Mouse (Mus musculus): ENCODE data around the gene Hoxd11. TPM values are rescaled to one million over a fixed set of nuclear protein-coding genes. Genes with fewer than 3 reads are reported as not detected.

Gene Hoxd11
- polyA plus RNA-seq, 1 experiment from 2014 or later, result not detected

GRCm38 (mm10) chr2:74703720-74704392 lies 24.5 kb downstream of the Hoxd11 start:
- no peak overlapping the region for H3K9ac ChIP-seq

GRCm38 (mm10) chr2:74704393-74704998 lies 25.1 kb downstream of the Hoxd11 start, which contains the start of gene Hoxd8:
Gene Hoxd8, plus strand, starts transcription at chr2:74704615.
- Histone ChIP-seq H3K27ac (peak within 1 kb of the TSS; percentile 53), H3K9me3 (no peaks in the 10 kb centered on the region), H3K9ac (peak within 1 kb of the TSS; percentile 53; the same call in 1 of the 2 replicates), H3K4me3 (peak within 1 kb of the TSS; percentile 37), H3K36me3 (no peaks in the 10 kb centered on the region), H3K4me2 (peak within 1 kb of the TSS; percentile 52), H3K4me1 (replicated peaks) (peaks cover 11% of the 10 kb centered on the region), H3K27me3 (peaks cover 96% of the 10 kb centered on the region)
- no peak for ATAC-seq (ENCODE audit: low FRiP score)
- under 1% methylated on average over 33 of the region's 52 CpGs for WGBS

More at GRCm38 (mm10) chr2:74703720-74704392, 24.5 kb downstream of the Hoxd11 start:
- Histone ChIP-seq H3K27me3 (peaks cover 96% of the 10 kb centered on the region), H3K4me3 (no peak overlapping the region), H3K4me2 (no peak overlapping the region), H3K9me3 (no peaks in the 10 kb centered on the region), H3K27ac (no peak overlapping the region), H3K36me3 (no peaks in the 10 kb centered on the region), H3K4me1 (replicated peaks) (peaks cover 11% of the 10 kb centered on the region)
- ATAC-seq (ENCODE audit: low FRiP score), result no peak
- 1% methylated on average over 26 of the region's 26 CpGs for WGBS

- WGBS, result under 1% methylated on average over 30 of the region's 66 CpGs
- no peak for ATAC-seq (ENCODE audit: low FRiP score)
- peak overlapping the region; percentile 53 for H3K27ac ChIP-seq
- no peaks in the 10 kb centered on the region for H3K9me3 ChIP-seq
- H3K4me1 ChIP-seq (replicated peaks), result peaks cover 11% of the 10 kb centered on the region
- peak overlapping the region; percentile 52 for H3K4me2 ChIP-seq
- peaks cover 96% of the 10 kb centered on the region for H3K27me3 ChIP-seq
- peak overlapping the region; percentile 53; the same call in 1 of the 2 replicates for H3K9ac ChIP-seq
- H3K4me3 ChIP-seq, result peak overlapping the region; percentile 37
- no peaks in the 10 kb centered on the region for H3K36me3 ChIP-seq
Observed at GRCm38 (mm10) chr2:74704999-74705466, 25.7 kb downstream of the Hoxd11 start.

- Histone ChIP-seq H3K4me3 (peak overlapping the region; percentile 37), H3K27me3 (peaks cover 96% of the 10 kb centered on the region), H3K4me2 (peak overlapping the region; percentile 52), H3K9me3 (no peaks in the 10 kb centered on the region), H3K4me1 (replicated peaks) (peaks cover 11% of the 10 kb centered on the region), H3K36me3 (no peaks in the 10 kb centered on the region), H3K9ac (peak overlapping the region; percentile 53; the same call in 1 of the 2 replicates), H3K27ac (peak overlapping the region; percentile 53)
- no peak for ATAC-seq (ENCODE audit: low FRiP score)
- WGBS, result 0% methylated on average over 39 of the region's 85 CpGs
Observed at GRCm38 (mm10) chr2:74705467-74706089, 26.2 kb downstream of the Hoxd11 start.

- Histone ChIP-seq H3K4me3 (peak overlapping the region; percentile 2; the same call in 1 of the 2 replicates), H3K9me3 (no peaks in the 10 kb centered on the region), H3K9ac (no peak overlapping the region), H3K4me1 (replicated peaks) (peaks cover 11% of the 10 kb centered on the region), H3K27ac (no peak overlapping the region), H3K4me2 (0 out of 2 replicates have a peak overlapping the region, but pooled peaks have one; percentile 11), H3K36me3 (no peaks in the 10 kb centered on the region), H3K27me3 (peaks cover 95% of the 10 kb centered on the region)
- no peak for ATAC-seq (ENCODE audit: low FRiP score)
- 3% methylated on average over 13 of the region's 13 CpGs for WGBS
Observed at GRCm38 (mm10) chr2:74706393-74706960, 27.1 kb downstream of the Hoxd11 start.

GRCm38 (mm10) chr2:74707599-74707998 lies 28.2 kb downstream of the Hoxd11 start:
- Histone ChIP-seq H3K4me2 (0 out of 2 replicates have a peak overlapping the region, but pooled peaks have one; percentile 4), H3K4me3 (peak overlapping the region; percentile 7; the same call in 1 of the 2 replicates), H3K9ac (no peak overlapping the region), H3K36me3 (no peaks in the 10 kb centered on the region), H3K9me3 (no peaks in the 10 kb centered on the region), H3K27ac (no peak overlapping the region), H3K4me1 (replicated peaks) (peaks cover 18% of the 10 kb centered on the region), H3K27me3 (peaks cover 97% of the 10 kb centered on the region)
- WGBS, result 9% methylated on average over 7 of the region's 7 CpGs
- ATAC-seq (ENCODE audit: low FRiP score), result no peak

- H3K9ac ChIP-seq, result no peak overlapping the region
- ATAC-seq (ENCODE audit: low FRiP score), result no peak
- peaks cover 18% of the 10 kb centered on the region for H3K4me1 ChIP-seq (replicated peaks)
- H3K4me2 ChIP-seq, result no peak overlapping the region
- no peaks in the 10 kb centered on the region for H3K36me3 ChIP-seq
- H3K4me3 ChIP-seq, result no peak overlapping the region
- peaks cover 96% of the 10 kb centered on the region for H3K27me3 ChIP-seq
- H3K9me3 ChIP-seq, result no peaks in the 10 kb centered on the region
- 7% methylated on average over 4 of the region's 4 CpGs for WGBS
- H3K27ac ChIP-seq, result no peak overlapping the region
Observed at GRCm38 (mm10) chr2:74708676-74709075, 29.3 kb downstream of the Hoxd11 start.

GRCm38 (mm10) chr2:74709465-74710419 lies 30.4 kb downstream of the Hoxd11 start:
- Histone ChIP-seq H3K27me3 (peaks cover 96% of the 10 kb centered on the region), H3K36me3 (no peaks in the 10 kb centered on the region), H3K27ac (no peak overlapping the region), H3K4me1 (replicated peaks) (peaks cover 18% of the 10 kb centered on the region), H3K9ac (no peak overlapping the region), H3K9me3 (no peaks in the 10 kb centered on the region), H3K4me2 (no peak overlapping the region), H3K4me3 (no peak overlapping the region)
- 4% methylated on average over 5 of the region's 5 CpGs for WGBS
- ATAC-seq (ENCODE audit: low FRiP score), result no peak

GRCm38 (mm10) chr2:74710929-74711543 lies 31.7 kb downstream of the Hoxd11 start:
- Histone ChIP-seq H3K9ac (no peak overlapping the region), H3K27ac (peak overlapping the region; percentile 40; the same call in 1 of the 2 replicates), H3K36me3 (no peaks in the 10 kb centered on the region), H3K4me1 (replicated peaks) (peaks cover 10% of the 10 kb centered on the region), H3K27me3 (peaks cover 96% of the 10 kb centered on the region), H3K4me2 (peak overlapping the region; percentile 27; the same call in 1 of the 2 replicates), H3K4me3 (peak overlapping the region; percentile 7; the same call in 1 of the 2 replicates), H3K9me3 (no peaks in the 10 kb centered on the region)
- WGBS, result 1% methylated on average over 16 of the region's 16 CpGs
- no peak for ATAC-seq (ENCODE audit: low FRiP score)

GRCm38 (mm10) chr2:74711721-74712621 lies 32.6 kb downstream of the Hoxd11 start, which contains the start of the genes Hoxd3 and Hoxd4:
Gene Hoxd3, plus strand, starts transcription at chr2:74711927.
Gene Hoxd4, plus strand, starts transcription at chr2:74711929.
- Histone ChIP-seq H3K9me3 (no peaks in the 10 kb centered on the region), H3K4me2 (peak within 1 kb of the TSS; percentile 38), H3K27me3 (peaks cover 96% of the 10 kb centered on the region), H3K36me3 (no peaks in the 10 kb centered on the region), H3K9ac (peak within 1 kb of the TSS; percentile 70), H3K27ac (peak within 1 kb of the TSS; percentile 84), H3K4me3 (peak within 1 kb of the TSS; percentile 40), H3K4me1 (replicated peaks) (peaks cover 10% of the 10 kb centered on the region)
- under 1% methylated on average over 65 of the region's 65 CpGs for WGBS
- peak; percentile 19; the same call in 1 of the 2 replicates for ATAC-seq (ENCODE audit: low FRiP score)

All from hindbrain, embryonic 13.5 days (tissue).